In the genomic region with DNA sequence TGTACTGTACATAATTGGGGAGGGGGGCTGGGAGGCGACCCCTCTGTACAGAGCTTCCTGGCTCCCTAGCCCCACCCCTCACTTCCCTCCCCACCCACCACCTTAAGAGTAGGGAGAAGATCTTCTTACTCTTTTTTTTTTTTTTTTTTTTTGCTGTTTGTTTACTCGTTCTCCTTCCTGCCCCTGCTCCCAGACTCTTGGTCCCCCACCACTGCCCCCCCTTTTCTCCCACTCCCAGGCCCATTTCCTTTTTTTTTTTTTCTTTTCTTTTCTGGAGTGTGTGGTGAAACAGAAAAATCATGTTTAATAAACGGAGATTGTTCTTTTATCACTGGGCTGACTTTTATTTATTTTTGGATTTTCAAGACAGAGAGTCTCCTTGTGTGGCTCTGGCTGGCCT, we compare ENCODE assay signal across 8 mouse cellular contexts. TPM values are rescaled to one million over a fixed set of nuclear protein-coding genes. Genes with fewer than 3 reads are reported as not detected.
DNase-seq lines count a peak whose midpoint lies in the region; ATAC-seq and TF ChIP-seq lines count a peak whose summit lies in the region.

No protein-coding gene starts in this region.

- H3K9ac ChIP-seq in liver, adult 2 months (ENCODE audit: low read depth, low read length): peak overlapping the region; percentile 83
- H3K9ac ChIP-seq in embryonic facial prominence, embryonic 15.5 days: peak overlapping the region; percentile 76
- H3K9ac ChIP-seq in limb, embryonic 11.5 days (ENCODE audit: low read length): peak overlapping the region; percentile 78
- H3K9ac ChIP-seq in neural tube, embryonic 14.5 days (replicated peaks; ENCODE audit: low read depth, low read length): peak overlapping the region; percentile 69; the same call in 1 of the 2 replicates

- no peak for DNase-seq in liver, adult 2 months (ENCODE audit: extremely low read depth, low read depth, low spot score)
- no peak for DNase-seq in liver
- no peak for DNase-seq in limb, embryonic 11.5 days (ENCODE audit: low spot score)
- DNase-seq in layer of hippocampus, adult 9-11 months: no peak
- DNase-seq in left cerebral cortex, adult 8-10 months (ENCODE audit: low spot score in 2 of 2): no peak
- no peak for DNase-seq in cerebellum, adult 11 months

- H3K27me3 ChIP-seq in liver, adult 2 months (ENCODE audit: control insufficient read depth, insufficient read depth, low read length): no peaks in the 10 kb centered on the region
- no peaks in the 10 kb centered on the region for H3K27me3 ChIP-seq in embryonic facial prominence, embryonic 15.5 days
- H3K27me3 ChIP-seq in limb, embryonic 11.5 days (ENCODE audit: control insufficient read depth, insufficient read depth, low read length): no peaks in the 10 kb centered on the region
- no peaks in the 10 kb centered on the region for H3K27me3 ChIP-seq in neural tube, embryonic 14.5 days (ENCODE audit: control insufficient read depth, insufficient read depth, low read length)

- no peak overlapping the region for H3K27ac ChIP-seq in liver, adult 2 months (replicated peaks; ENCODE audit: insufficient read depth, low read depth, low read length)
- peak overlapping the region; percentile 93 for H3K27ac ChIP-seq in embryonic facial prominence, embryonic 15.5 days (replicated peaks)
- H3K27ac ChIP-seq in limb, embryonic 11.5 days (replicated peaks; ENCODE audit: low read depth, low read length): no peak overlapping the region
- peak overlapping the region; percentile 77; the same call in 1 of the 2 replicates for H3K27ac ChIP-seq in neural tube, embryonic 14.5 days (ENCODE audit: low read depth, low read length)

- no peaks in the 10 kb centered on the region for H3K36me3 ChIP-seq in liver, adult 2 months (ENCODE audit: control insufficient read depth, insufficient read depth, low read length)
- peaks cover 51% of the 10 kb centered on the region for H3K36me3 ChIP-seq in embryonic facial prominence, embryonic 15.5 days
- peaks cover 13% of the 10 kb centered on the region for H3K36me3 ChIP-seq in limb, embryonic 11.5 days (ENCODE audit: control insufficient read depth, insufficient read depth, low read length)
- peaks cover 42% of the 10 kb centered on the region for H3K36me3 ChIP-seq in neural tube, embryonic 14.5 days (ENCODE audit: control insufficient read depth, insufficient read depth, low read length)

- no peak for ATAC-seq in embryonic facial prominence, embryonic 15.5 days (ENCODE audit: insufficient number of reproducible peaks, low FRiP score, low TSS enrichment, low read depth)
- no peak for ATAC-seq in limb, embryonic 11.5 days (ENCODE audit: insufficient number of reproducible peaks, low FRiP score, low TSS enrichment, low read depth)
- ATAC-seq in neural tube, embryonic 14.5 days (ENCODE audit: low read depth): no peak

- H3K4me1 ChIP-seq in liver, adult 2 months (ENCODE audit: control insufficient read depth, insufficient read depth, low read length): peaks cover 4% of the 10 kb centered on the region; the same call in 1 of the 2 replicates
- peaks cover 45% of the 10 kb centered on the region for H3K4me1 ChIP-seq in embryonic facial prominence, embryonic 15.5 days
- H3K4me1 ChIP-seq in limb, embryonic 11.5 days (ENCODE audit: control insufficient read depth, insufficient read depth, low read length): peaks cover 18% of the 10 kb centered on the region
- peaks cover 20% of the 10 kb centered on the region for H3K4me1 ChIP-seq in neural tube, embryonic 14.5 days (ENCODE audit: control insufficient read depth, insufficient read depth, low read length)

- peak overlapping the region; percentile 67; the same call in 1 of the 2 replicates for H3K4me3 ChIP-seq in liver, adult 2 months (ENCODE audit: insufficient read depth, low read depth, low read length)
- H3K4me3 ChIP-seq in embryonic facial prominence, embryonic 15.5 days (replicated peaks): peak overlapping the region; percentile 85
- peak overlapping the region; percentile 64 for H3K4me3 ChIP-seq in limb, embryonic 11.5 days (ENCODE audit: low read depth, low read length)
- H3K4me3 ChIP-seq in neural tube, embryonic 14.5 days (ENCODE audit: low read depth, low read length): peak overlapping the region; percentile 72

- peaks cover 10% of the 10 kb centered on the region for H3K79me2 ChIP-seq in liver, adult 2 months (ENCODE audit: control insufficient read depth, insufficient read depth, low read length)

- H3K4me2 ChIP-seq in embryonic facial prominence, embryonic 15.5 days (replicated peaks): peak overlapping the region; percentile 83
- peak overlapping the region; percentile 89 for H3K4me2 ChIP-seq in limb, embryonic 11.5 days (ENCODE audit: low read depth, severe bottlenecking)
- H3K4me2 ChIP-seq in neural tube, embryonic 14.5 days (ENCODE audit: low read depth, low read length): peak overlapping the region; percentile 98

- no peak for TF ChIP-seq POLR2A in liver, adult 2 months (IDR thresholded peaks at IDR 0.05; ENCODE audit: extremely low read depth, insufficient read depth, low read length)

- no peak for TF ChIP-seq CTCF in liver, adult 2 months (IDR thresholded peaks at IDR 0.05; ENCODE audit: low read depth, low read length)

- 10% methylated on average over 3 of the region's 3 CpGs for WGBS in liver, adult 2 months
- 3% methylated on average over 3 of the region's 3 CpGs for WGBS in embryonic facial prominence, embryonic 15.5 days
- 8% methylated on average over 3 of the region's 3 CpGs for WGBS in limb, embryonic 11.5 days
- 2% methylated on average over 3 of the region's 3 CpGs for WGBS in neural tube, embryonic 14.5 days

- H3K9me3 ChIP-seq in embryonic facial prominence, embryonic 15.5 days (replicated peaks): no peaks in the 10 kb centered on the region
- H3K9me3 ChIP-seq in limb, embryonic 11.5 days (ENCODE audit: control insufficient read depth, low read length): no peaks in the 10 kb centered on the region
- H3K9me3 ChIP-seq in neural tube, embryonic 14.5 days (ENCODE audit: control insufficient read depth, low read length): no peaks in the 10 kb centered on the region

RNA-seq across cellular contexts. Expression of a gene that starts 0.9 kb away (rescaled TPM):
- total RNA-seq in liver, adult 2 months (2014; rRNA removed): 3.3 and 4.1 TPM in 2 replicates
- 3.6 and 4.6 TPM in 2 replicates for polyA plus RNA-seq in liver, adult 2 months (2012; rRNA removed)
- 13.8 and 15.6 TPM in 2 replicates for polyA plus RNA-seq in embryonic facial prominence, embryonic 15.5 days (2015; fragmentation: Nextera tagmentation; extraction: Ambion mirVana)
- 11.5 and 14.0 TPM in 2 replicates for polyA plus RNA-seq in limb, embryonic 11.5 days (2014; fragmentation: Nextera tagmentation; extraction: Ambion mirVana)
- polyA plus RNA-seq in neural tube, embryonic 14.5 days (2014; fragmentation: Nextera tagmentation; extraction: Ambion mirVana): 10.8 and 11.4 TPM in 2 replicates
- total RNA-seq in left cerebral cortex, adult 8-10 months (2022): 10 to 100 TPM; 13.1 to 15.9 (median 14.7) TPM

RNA-seq across cellular contexts. Expression of a gene that starts 31.1 kb away (rescaled TPM):
- total RNA-seq in liver, adult 2 months (2014; rRNA removed): 0.92 and 0.94 TPM in 2 replicates
- polyA plus RNA-seq in liver, adult 2 months (2012; rRNA removed): 1.3 and 2.3 TPM in 2 replicates
- 2.2 and 3.2 TPM in 2 replicates for polyA plus RNA-seq in embryonic facial prominence, embryonic 15.5 days (2015; fragmentation: Nextera tagmentation; extraction: Ambion mirVana)
- polyA plus RNA-seq in limb, embryonic 11.5 days (2014; fragmentation: Nextera tagmentation; extraction: Ambion mirVana): 3.1 and 3.5 TPM in 2 replicates
- polyA plus RNA-seq in neural tube, embryonic 14.5 days (2014; fragmentation: Nextera tagmentation; extraction: Ambion mirVana): 5.2 and 7.4 TPM in 2 replicates
- total RNA-seq in left cerebral cortex, adult 8-10 months (2022): 100 to 1,000 TPM; 329 to 367 (median 348) TPM

RNA-seq across cellular contexts. Expression of a gene that starts 32.7 kb away (rescaled TPM):
- 19.6 and 21.4 TPM in 2 replicates for total RNA-seq in liver, adult 2 months (2014; rRNA removed)
- 126 and 129 TPM in 2 replicates for polyA plus RNA-seq in liver, adult 2 months (2012; rRNA removed)
- 172 and 180 TPM in 2 replicates for polyA plus RNA-seq in embryonic facial prominence, embryonic 15.5 days (2015; fragmentation: Nextera tagmentation; extraction: Ambion mirVana)
- 164 and 170 TPM in 2 replicates for polyA plus RNA-seq in limb, embryonic 11.5 days (2014; fragmentation: Nextera tagmentation; extraction: Ambion mirVana)
- polyA plus RNA-seq in neural tube, embryonic 14.5 days (2014; fragmentation: Nextera tagmentation; extraction: Ambion mirVana): 112 and 127 TPM in 2 replicates
- 100 to 1,000 TPM in 2 of 4 experiments, 10 to 100 TPM in 2; 86.5 to 102 (median 97.7) TPM for total RNA-seq in left cerebral cortex, adult 8-10 months (2022)

RNA-seq across cellular contexts. Expression of a gene that starts 39.3 kb away (rescaled TPM):
- 4.2 and 5.6 TPM in 2 replicates for total RNA-seq in liver, adult 2 months (2014; rRNA removed)
- polyA plus RNA-seq in liver, adult 2 months (2012; rRNA removed): 22.0 and 35.0 TPM in 2 replicates
- 13.6 and 17.4 TPM in 2 replicates for polyA plus RNA-seq in embryonic facial prominence, embryonic 15.5 days (2015; fragmentation: Nextera tagmentation; extraction: Ambion mirVana)
- polyA plus RNA-seq in limb, embryonic 11.5 days (2014; fragmentation: Nextera tagmentation; extraction: Ambion mirVana): 4.7 and 5.0 TPM in 2 replicates
- polyA plus RNA-seq in neural tube, embryonic 14.5 days (2014; fragmentation: Nextera tagmentation; extraction: Ambion mirVana): 18.8 and 23.8 TPM in 2 replicates
- 10 to 100 TPM; 37.2 to 42.2 (median 38.0) TPM for total RNA-seq in left cerebral cortex, adult 8-10 months (2022)

RNA-seq across cellular contexts. Expression of a gene that starts 55.2 kb away (rescaled TPM):
- 0.47 and 0.55 TPM in 2 replicates for total RNA-seq in liver, adult 2 months (2014; rRNA removed)
- polyA plus RNA-seq in liver, adult 2 months (2012; rRNA removed): 0.45 and 0.50 TPM in 2 replicates
- 6.5 and 7.4 TPM in 2 replicates for polyA plus RNA-seq in embryonic facial prominence, embryonic 15.5 days (2015; fragmentation: Nextera tagmentation; extraction: Ambion mirVana)
- 7.3 and 9.8 TPM in 2 replicates for polyA plus RNA-seq in limb, embryonic 11.5 days (2014; fragmentation: Nextera tagmentation; extraction: Ambion mirVana)
- 2.4 and 2.8 TPM in 2 replicates for polyA plus RNA-seq in neural tube, embryonic 14.5 days (2014; fragmentation: Nextera tagmentation; extraction: Ambion mirVana)
- total RNA-seq in left cerebral cortex, adult 8-10 months (2022): 1 to 10 TPM; 2.8 to 4.9 (median 3.5) TPM

Comparison
In these comparisons a context has a peak if more than half of its experiments do, and no peak if none do; other contexts are left out.
1. H3K27ac ChIP-seq: peak in embryonic facial prominence, embryonic 15.5 days (single experiment) and neural tube, embryonic 14.5 days (single experiment); none in liver, adult 2 months (single experiment) and limb, embryonic 11.5 days (single experiment).
2. Peak in every context shown above with its lines, with median percentiles within 50 percentile points of each other: H3K4me3 ChIP-seq, H3K9ac ChIP-seq and H3K4me2 ChIP-seq.